Mouse (Mus musculus): ENCODE measurements around the gene Mia2. TPM values are rescaled to one million over a fixed set of nuclear protein-coding genes. Genes with fewer than 3 reads are reported as not detected.
"Not testable (repeated sequence)": the region's sequence is repeated elsewhere in the genome, so short reads cannot be mapped to it uniquely, and the experiment has no call there.

Gene Mia2
- 52.2 and 52.6 TPM in 2 replicates for polyA plus RNA-seq (2012; rRNA removed)

- Histone ChIP-seq H3K4me1 (ENCODE audit: control insufficient read depth, insufficient read depth, low read length) (no peaks in the 10 kb centered on the region), H3K4me3 (ENCODE audit: insufficient read depth, low read length) (no peak within 1 kb of the TSS), H3K27ac (ENCODE audit: insufficient read depth, low read length) (no peak within 1 kb of the TSS)
- TF ChIP-seq CTCF (IDR thresholded peaks at IDR 0.05; ENCODE audit: extremely low read depth, insufficient read depth, low read length) (no peak), POLR2A (IDR thresholded peaks at IDR 0.05; ENCODE audit: extremely low read depth, insufficient read depth, low read length) (no peak)
Observed at GRCm38 (mm10) chr12:59095104-59096025, at the start of gene Mia2. TSS of gene Mia2 (plus strand) at chr12:59095799.

GRCm38 (mm10) chr12:59052470-59052869, 43.1 kb upstream of the Mia2 start:
- Histone ChIP-seq H3K4me1 (ENCODE audit: control insufficient read depth, insufficient read depth, low read length) (no peaks in the 10 kb centered on the region; the same call in none of the 2 replicates), H3K4me3 (ENCODE audit: insufficient read depth, low read length) (no peak overlapping the region), H3K27ac (ENCODE audit: insufficient read depth, low read length) (no peak overlapping the region)
- no peak for TF ChIP-seq CTCF (IDR thresholded peaks at IDR 0.05; ENCODE audit: extremely low read depth, insufficient read depth, low read length)
- no peak for TF ChIP-seq POLR2A (IDR thresholded peaks at IDR 0.05; ENCODE audit: extremely low read depth, insufficient read depth, low read length)

- TF ChIP-seq CTCF (IDR thresholded peaks at IDR 0.05; ENCODE audit: extremely low read depth, insufficient read depth, low read length) (no peak), POLR2A (IDR thresholded peaks at IDR 0.05; ENCODE audit: extremely low read depth, insufficient read depth, low read length) (no peak)
- peaks cover 1% of the 10 kb centered on the region for H3K4me1 ChIP-seq (ENCODE audit: control insufficient read depth, insufficient read depth, low read length)
- H3K4me3 ChIP-seq (ENCODE audit: insufficient read depth, low read length): no peak overlapping the region
- H3K27ac ChIP-seq (ENCODE audit: insufficient read depth, low read length): no peak overlapping the region
Observed at GRCm38 (mm10) chr12:59053166-59053565, 42.4 kb upstream of the Mia2 start.

- Histone ChIP-seq H3K4me3 (ENCODE audit: insufficient read depth, low read length) (no peak overlapping the region), H3K4me1 (ENCODE audit: control insufficient read depth, insufficient read depth, low read length) (peaks cover 3% of the 10 kb centered on the region), H3K27ac (ENCODE audit: insufficient read depth, low read length) (no peak overlapping the region)
- TF ChIP-seq CTCF (IDR thresholded peaks at IDR 0.05; ENCODE audit: extremely low read depth, insufficient read depth, low read length): no peak
- TF ChIP-seq POLR2A (IDR thresholded peaks at IDR 0.05; ENCODE audit: extremely low read depth, insufficient read depth, low read length): no peak
Observed at GRCm38 (mm10) chr12:59053976-59054375, 41.6 kb upstream of the Mia2 start.

- Histone ChIP-seq H3K4me3 (ENCODE audit: insufficient read depth, low read length) (no peak overlapping the region), H3K27ac (ENCODE audit: insufficient read depth, low read length) (no peak overlapping the region), H3K4me1 (ENCODE audit: control insufficient read depth, insufficient read depth, low read length) (peaks cover 8% of the 10 kb centered on the region)
- TF ChIP-seq POLR2A (IDR thresholded peaks at IDR 0.05; ENCODE audit: extremely low read depth, insufficient read depth, low read length) (no peak), CTCF (IDR thresholded peaks at IDR 0.05; ENCODE audit: extremely low read depth, insufficient read depth, low read length) (no peak)
Observed at GRCm38 (mm10) chr12:59055196-59055850, 40.3 kb upstream of the Mia2 start.

- TF ChIP-seq CTCF (IDR thresholded peaks at IDR 0.05; ENCODE audit: extremely low read depth, insufficient read depth, low read length) (no peak), POLR2A (IDR thresholded peaks at IDR 0.05; ENCODE audit: extremely low read depth, insufficient read depth, low read length) (no peak)
- no peak overlapping the region for H3K27ac ChIP-seq (ENCODE audit: insufficient read depth, low read length)
- no peak overlapping the region for H3K4me3 ChIP-seq (ENCODE audit: insufficient read depth, low read length)
- peaks cover 8% of the 10 kb centered on the region for H3K4me1 ChIP-seq (ENCODE audit: control insufficient read depth, insufficient read depth, low read length)
Observed at GRCm38 (mm10) chr12:59056222-59056621, 39.4 kb upstream of the Mia2 start.

- not testable (repeated sequence) for H3K4me1 ChIP-seq (ENCODE audit: control insufficient read depth, insufficient read depth, low read length); H3K4me3 ChIP-seq (ENCODE audit: insufficient read depth, low read length); H3K27ac ChIP-seq (ENCODE audit: insufficient read depth, low read length)
Observed at GRCm38 (mm10) chr12:59058242-59058641, 37.4 kb upstream of the Mia2 start.

GRCm38 (mm10) chr12:59060322-59060721, 35.3 kb upstream of the Mia2 start:
- Histone ChIP-seq H3K4me1 (ENCODE audit: control insufficient read depth, insufficient read depth, low read length) (peaks cover 8% of the 10 kb centered on the region), H3K4me3 (ENCODE audit: insufficient read depth, low read length) (peak overlapping the region; percentile 87), H3K27ac (ENCODE audit: insufficient read depth, low read length) (no peak overlapping the region)
- TF ChIP-seq POLR2A (IDR thresholded peaks at IDR 0.05; ENCODE audit: extremely low read depth, insufficient read depth, low read length): no peak
- no peak for TF ChIP-seq CTCF (IDR thresholded peaks at IDR 0.05; ENCODE audit: extremely low read depth, insufficient read depth, low read length)

- Histone ChIP-seq H3K4me3 (ENCODE audit: insufficient read depth, low read length) (peak within 1 kb of the TSS; percentile 87), H3K4me1 (ENCODE audit: control insufficient read depth, insufficient read depth, low read length) (peaks cover 8% of the 10 kb centered on the region), H3K27ac (ENCODE audit: insufficient read depth, low read length) (peak within 1 kb of the TSS; percentile 89)
- TF ChIP-seq CTCF (IDR thresholded peaks at IDR 0.05; ENCODE audit: extremely low read depth, insufficient read depth, low read length): no peak
- TF ChIP-seq POLR2A (IDR thresholded peaks at IDR 0.05; ENCODE audit: extremely low read depth, insufficient read depth, low read length): peak; percentile 68; the same call in 1 of the 2 replicates
Observed at GRCm38 (mm10) chr12:59060993-59061595, 34.5 kb upstream of the Mia2 start, which contains the start of gene Trappc6b. TSS of gene Trappc6b (minus strand) at chr12:59061472.
